Mouse (Mus musculus): ENCODE results near the gene Pnkd. TPM values are rescaled to one million over a fixed set of nuclear protein-coding genes. Genes with fewer than 3 reads are reported as not detected.

Pnkd gene
- polyA plus RNA-seq, 2 experiments, result 63.9 to 124 TPM

DNA sequence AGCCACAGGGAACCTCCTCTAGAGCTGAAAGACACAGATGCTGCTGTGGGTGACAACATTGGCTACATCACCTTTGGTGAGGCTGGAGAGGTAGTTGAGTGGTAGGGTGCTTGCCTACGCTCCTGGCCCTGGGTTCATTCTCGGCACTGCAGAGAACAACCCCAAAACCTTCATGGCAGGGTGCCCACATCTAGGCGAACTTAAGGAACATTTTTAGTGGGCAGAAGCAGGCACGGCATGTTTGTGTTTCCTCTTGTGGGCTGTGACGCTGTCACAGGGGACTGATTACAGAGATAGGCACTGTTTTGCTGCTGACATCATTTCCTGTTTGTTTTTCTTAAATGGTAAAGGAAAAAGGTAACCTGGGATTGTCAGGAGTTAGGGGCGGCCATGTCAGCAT, 22.2 kb upstream of the Pnkd start:
- WGBS, result 88% methylated on average over 6 of the region's 6 CpGs

DNA sequence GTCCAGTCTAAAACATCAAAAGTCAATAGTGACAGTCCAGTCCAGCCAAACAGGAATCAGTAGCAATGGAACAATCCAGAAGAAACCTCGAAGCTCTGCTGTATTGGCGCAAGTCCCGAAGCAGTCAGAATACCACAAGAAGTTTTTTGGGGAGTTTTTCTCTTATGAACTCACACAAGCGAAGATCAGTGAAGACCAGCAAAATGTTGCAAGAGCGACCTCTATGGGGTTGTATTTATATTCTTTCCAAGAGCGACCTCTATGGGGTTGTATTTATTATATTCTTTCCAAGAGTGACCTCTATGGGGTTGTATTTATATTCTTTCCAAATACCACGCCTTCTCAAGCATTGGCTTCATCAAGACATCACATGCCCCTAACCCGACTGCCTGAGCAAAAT, 16.0 kb upstream of the Pnkd start:
- Histone ChIP-seq H3K4me1 (ENCODE audit: control insufficient read depth, insufficient read depth, low read length) (no peaks in the 10 kb centered on the region), H3K9me3 (ENCODE audit: control insufficient read depth, low read length) (no peaks in the 10 kb centered on the region), H3K36me3 (ENCODE audit: control insufficient read depth, insufficient read depth, low read length) (peaks cover 54% of the 10 kb centered on the region), H3K27me3 (ENCODE audit: control insufficient read depth, insufficient read depth, low read length) (no peaks in the 10 kb centered on the region), H3K27ac (replicated peaks; ENCODE audit: low read depth, low read length) (no peak overlapping the region), H3K4me3 (replicated peaks; ENCODE audit: low read length) (no peak overlapping the region), H3K4me2 (replicated peaks; ENCODE audit: low read depth, low read length, severe bottlenecking) (no peak overlapping the region), H3K9ac (ENCODE audit: low read depth, low read length, severe bottlenecking) (no peak overlapping the region)
- DNase-seq (ENCODE audit: low spot score) (no peak), ATAC-seq (ENCODE audit: low FRiP score, low read depth) (no peak)
- no peak for TF ChIP-seq POLR2A (IDR thresholded peaks at IDR 0.05; ENCODE audit: borderline replicate concordance, extremely low read depth, insufficient read depth, insufficient read length)
- 91% methylated on average over 8 of the region's 8 CpGs for WGBS

More for the DNA sequence above, 22.2 kb upstream of the Pnkd start:
- H3K4me1 ChIP-seq (ENCODE audit: control insufficient read depth, insufficient read depth, low read length), result no peaks in the 10 kb centered on the region
- DNase-seq (ENCODE audit: low spot score), result no peak
- H3K27me3 ChIP-seq (ENCODE audit: control insufficient read depth, insufficient read depth, low read length), result no peaks in the 10 kb centered on the region
- no peak overlapping the region for H3K4me3 ChIP-seq (replicated peaks; ENCODE audit: low read length)
- H3K27ac ChIP-seq (replicated peaks; ENCODE audit: low read depth, low read length), result no peak overlapping the region
- no peaks in the 10 kb centered on the region for H3K9me3 ChIP-seq (ENCODE audit: control insufficient read depth, low read length)
- ATAC-seq (ENCODE audit: low FRiP score, low read depth), result no peak
- peaks cover 90% of the 10 kb centered on the region for H3K36me3 ChIP-seq (ENCODE audit: control insufficient read depth, insufficient read depth, low read length)
- no peak overlapping the region for H3K9ac ChIP-seq (ENCODE audit: low read depth, low read length, severe bottlenecking)
- no peak for TF ChIP-seq POLR2A (IDR thresholded peaks at IDR 0.05; ENCODE audit: borderline replicate concordance, extremely low read depth, insufficient read depth, insufficient read length)
- H3K4me2 ChIP-seq (replicated peaks; ENCODE audit: low read depth, low read length, severe bottlenecking), result no peak overlapping the region

DNA sequence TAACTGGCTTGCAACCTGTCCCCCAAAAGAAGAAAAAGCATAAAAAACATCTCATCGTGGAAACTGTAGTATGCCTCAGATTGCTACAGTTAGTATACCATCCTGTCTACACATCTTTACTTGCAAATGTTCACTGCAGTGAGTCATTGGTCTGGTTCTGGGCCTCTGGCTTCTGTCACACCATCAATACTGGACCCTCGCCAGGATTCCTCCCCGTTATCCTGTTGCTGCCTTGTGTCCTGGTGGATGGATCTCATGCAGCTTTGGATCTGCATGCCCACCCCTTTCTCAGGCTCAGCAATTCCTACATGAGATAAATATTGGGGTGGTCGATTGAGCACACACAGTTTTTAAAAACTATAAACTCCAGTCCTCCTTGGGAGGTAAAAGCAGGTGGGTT, 13.1 kb upstream of the Pnkd start:
- H3K9ac ChIP-seq (ENCODE audit: low read depth, low read length, severe bottlenecking), result no peak overlapping the region
- H3K4me3 ChIP-seq (replicated peaks; ENCODE audit: low read length), result no peak overlapping the region
- DNase-seq (ENCODE audit: low spot score), result no peak
- 77% methylated on average over 4 of the region's 4 CpGs for WGBS
- peaks cover 25% of the 10 kb centered on the region for H3K36me3 ChIP-seq (ENCODE audit: control insufficient read depth, insufficient read depth, low read length)
- no peaks in the 10 kb centered on the region for H3K4me1 ChIP-seq (ENCODE audit: control insufficient read depth, insufficient read depth, low read length)
- no peak overlapping the region for H3K27ac ChIP-seq (replicated peaks; ENCODE audit: low read depth, low read length)
- no peaks in the 10 kb centered on the region for H3K27me3 ChIP-seq (ENCODE audit: control insufficient read depth, insufficient read depth, low read length)
- no peak for TF ChIP-seq POLR2A (IDR thresholded peaks at IDR 0.05; ENCODE audit: borderline replicate concordance, extremely low read depth, insufficient read depth, insufficient read length)
- ATAC-seq (ENCODE audit: low FRiP score, low read depth), result no peak
- H3K9me3 ChIP-seq (ENCODE audit: control insufficient read depth, low read length), result no peaks in the 10 kb centered on the region
- no peak overlapping the region for H3K4me2 ChIP-seq (replicated peaks; ENCODE audit: low read depth, low read length, severe bottlenecking)

DNA sequence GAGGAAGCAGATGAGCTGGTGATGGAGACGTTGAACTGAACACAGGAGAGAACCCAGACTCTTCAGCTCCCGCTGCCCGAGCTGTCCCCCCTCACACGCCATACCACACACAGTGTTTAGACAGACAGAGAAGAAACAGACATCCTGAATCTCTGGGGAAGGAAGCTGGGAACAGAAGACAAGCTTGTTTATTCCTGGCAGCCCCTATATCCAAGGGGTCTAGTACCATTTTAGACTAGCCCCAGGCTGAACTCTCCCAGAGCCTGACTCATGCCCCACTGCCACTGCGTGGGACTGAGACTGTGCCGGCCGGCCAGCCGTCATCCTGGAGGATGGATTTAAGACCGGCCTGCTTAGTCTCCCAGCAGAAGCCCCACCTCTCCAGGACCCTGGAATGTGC, 9.7 kb upstream of the Pnkd start:
- TF ChIP-seq POLR2A (IDR thresholded peaks at IDR 0.05; ENCODE audit: borderline replicate concordance, extremely low read depth, insufficient read depth, insufficient read length), result no peak
- Histone ChIP-seq H3K4me1 (ENCODE audit: control insufficient read depth, insufficient read depth, low read length) (no peaks in the 10 kb centered on the region), H3K27me3 (ENCODE audit: control insufficient read depth, insufficient read depth, low read length) (no peaks in the 10 kb centered on the region), H3K4me3 (replicated peaks; ENCODE audit: low read length) (no peak overlapping the region), H3K9me3 (ENCODE audit: control insufficient read depth, low read length) (no peaks in the 10 kb centered on the region), H3K36me3 (ENCODE audit: control insufficient read depth, insufficient read depth, low read length) (peaks cover 10% of the 10 kb centered on the region), H3K27ac (replicated peaks; ENCODE audit: low read depth, low read length) (no peak overlapping the region), H3K4me2 (replicated peaks; ENCODE audit: low read depth, low read length, severe bottlenecking) (no peak overlapping the region), H3K9ac (ENCODE audit: low read depth, low read length, severe bottlenecking) (no peak overlapping the region)
- ATAC-seq (ENCODE audit: low FRiP score, low read depth) (no peak), DNase-seq (ENCODE audit: low spot score) (no peak)
- WGBS, result 7% methylated on average over 9 of the region's 9 CpGs

DNA sequence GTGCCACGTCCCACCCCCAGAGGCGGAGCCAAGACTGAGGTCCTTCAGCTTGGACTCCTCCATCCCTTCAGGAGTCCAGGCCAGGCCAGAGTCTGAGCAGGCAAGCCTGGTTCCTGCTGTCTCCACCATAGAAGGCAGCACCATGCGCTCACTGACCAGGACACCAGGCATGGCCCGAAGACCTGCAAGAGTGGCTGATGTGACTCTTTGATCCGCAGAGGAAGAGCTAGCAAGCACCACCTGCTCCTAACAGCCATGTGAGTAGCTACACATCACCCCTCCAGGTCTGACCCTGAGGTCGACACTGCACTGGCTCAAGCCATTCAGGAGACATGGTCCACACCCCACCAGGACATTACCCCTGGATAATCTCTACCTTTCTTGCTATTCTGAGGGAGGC, 7.7 kb upstream of the Pnkd start:
- H3K9me3 ChIP-seq (ENCODE audit: control insufficient read depth, low read length), result no peaks in the 10 kb centered on the region
- no peak overlapping the region for H3K4me3 ChIP-seq (replicated peaks; ENCODE audit: low read length)
- H3K4me1 ChIP-seq (ENCODE audit: control insufficient read depth, insufficient read depth, low read length), result no peaks in the 10 kb centered on the region
- no peak overlapping the region for H3K9ac ChIP-seq (ENCODE audit: low read depth, low read length, severe bottlenecking)
- DNase-seq (ENCODE audit: low spot score) (no peak), ATAC-seq (ENCODE audit: low FRiP score, low read depth) (no peak)
- H3K27me3 ChIP-seq (ENCODE audit: control insufficient read depth, insufficient read depth, low read length), result no peaks in the 10 kb centered on the region
- H3K27ac ChIP-seq (replicated peaks; ENCODE audit: low read depth, low read length), result no peak overlapping the region
- TF ChIP-seq POLR2A (IDR thresholded peaks at IDR 0.05; ENCODE audit: borderline replicate concordance, extremely low read depth, insufficient read depth, insufficient read length), result no peak
- H3K36me3 ChIP-seq (ENCODE audit: control insufficient read depth, insufficient read depth, low read length), result peaks cover 31% of the 10 kb centered on the region
- no peak overlapping the region for H3K4me2 ChIP-seq (replicated peaks; ENCODE audit: low read depth, low read length, severe bottlenecking)
- 64% methylated on average over 6 of the region's 6 CpGs for WGBS

Data from limb, embryonic 14.5 days (tissue).